14 mouse cellular contexts compared by ENCODE assay signal in genomic region chr12:102324156-102324885, GRCm38 (mm10). TPM values are rescaled to one million over a fixed set of nuclear protein-coding genes. Genes with fewer than 3 reads are reported as not detected.
A peak's percentile ranks its signal among the peaks of the same experiment; 100 is the strongest.
DNase-seq lines count a peak whose midpoint lies in the region; ATAC-seq and TF ChIP-seq lines count a peak whose summit lies in the region.
"Had no signal": no experiment of that assay in that cellular context is flagged by ENCODE, and none has a peak within 500 bp of the region (broad histone marks: within the 10 kb centered on the region; RNA-seq: fewer than 3 reads in every experiment).

No protein-coding gene starts in this region.

- H3K4me2 ChIP-seq in heart, embryonic 11.5 days, result no peak overlapping the region
- H3K4me2 ChIP-seq in lung, postnatal 0 days (replicated peaks; ENCODE audit: low read depth, low read length), result no peak overlapping the region
- H3K4me2 ChIP-seq in heart, embryonic 14.5 days (ENCODE audit: low read length), result no peak overlapping the region
- H3K4me2 ChIP-seq in stomach, embryonic 15.5 days, result no peak overlapping the region
- H3K4me2 ChIP-seq: forebrain, embryonic 13.5 days had no signal

- H3K9ac ChIP-seq in heart, embryonic 11.5 days (ENCODE audit: low read depth, low read length), result no peak overlapping the region
- H3K9ac ChIP-seq in lung, postnatal 0 days (replicated peaks; ENCODE audit: low read depth), result no peak overlapping the region
- no peak overlapping the region for H3K9ac ChIP-seq in heart, embryonic 14.5 days (ENCODE audit: low read length)
- H3K9ac ChIP-seq in stomach, embryonic 15.5 days, result no peak overlapping the region
- H3K9ac ChIP-seq: forebrain, embryonic 13.5 days had no signal

- H3K27ac ChIP-seq in heart, embryonic 11.5 days (ENCODE audit: low read depth, low read length), result 0 out of 2 replicates have a peak overlapping the region, but pooled peaks have one; percentile 10
- peak overlapping the region; percentile 82 for H3K27ac ChIP-seq in lung, postnatal 0 days (ENCODE audit: low read length)
- peak overlapping the region; percentile 31 to 70; a peak in 3 of 4 replicates for H3K27ac ChIP-seq in heart, embryonic 14.5 days (replicated peaks in 1 of 2; ENCODE audit: control insufficient read depth in 1 of 2, insufficient read depth in 1 of 2, low read depth in 2 of 2, low read length in 2 of 2)
- H3K27ac ChIP-seq in stomach, embryonic 15.5 days, result peak overlapping the region; percentile 67
- H3K27ac ChIP-seq in layer of hippocampus, adult 2 months, result no peak overlapping the region
- H3K27ac ChIP-seq: forebrain, embryonic 13.5 days; hindbrain, embryonic 10.5 days had no signal

- no peaks in the 10 kb centered on the region for H3K9me3 ChIP-seq in heart, embryonic 11.5 days (replicated peaks; ENCODE audit: control insufficient read depth, low read length)
- H3K9me3 ChIP-seq in lung, postnatal 0 days (ENCODE audit: low read length), result no peaks in the 10 kb centered on the region
- no peaks in the 10 kb centered on the region for H3K9me3 ChIP-seq in heart, embryonic 14.5 days (ENCODE audit: control insufficient read depth, low read length)
- H3K9me3 ChIP-seq in stomach, embryonic 15.5 days, result no peaks in the 10 kb centered on the region
- H3K9me3 ChIP-seq: forebrain, embryonic 13.5 days; hindbrain, embryonic 10.5 days had no signal

- TF ChIP-seq EP300 in lung, postnatal 0 days (IDR thresholded peaks at IDR 0.05), result no peak

- H3K27me3 ChIP-seq in heart, embryonic 11.5 days (ENCODE audit: control insufficient read depth, insufficient read depth, low read length), result no peaks in the 10 kb centered on the region
- no peaks in the 10 kb centered on the region for H3K27me3 ChIP-seq in lung, postnatal 0 days (replicated peaks; ENCODE audit: insufficient read depth, low read length)
- H3K27me3 ChIP-seq in heart, embryonic 14.5 days (ENCODE audit: control insufficient read depth, insufficient read depth, low read length), result no peaks in the 10 kb centered on the region
- H3K27me3 ChIP-seq in stomach, embryonic 15.5 days (replicated peaks), result no peaks in the 10 kb centered on the region
- H3K27me3 ChIP-seq: forebrain, embryonic 13.5 days had no signal

- no peak overlapping the region for H3K4me3 ChIP-seq in heart, embryonic 11.5 days (ENCODE audit: low read depth, low read length)
- no peak overlapping the region for H3K4me3 ChIP-seq in lung, postnatal 0 days (ENCODE audit: low read depth, low read length)
- no peak overlapping the region for H3K4me3 ChIP-seq in heart, embryonic 14.5 days (ENCODE audit: control insufficient read depth in 1 of 2, insufficient read depth in 1 of 2, low read depth in 1 of 2, low read length in 2 of 2)
- no peak overlapping the region for H3K4me3 ChIP-seq in stomach, embryonic 15.5 days (replicated peaks)
- no peak overlapping the region for H3K4me3 ChIP-seq in layer of hippocampus, adult 2 months
- H3K4me3 ChIP-seq: forebrain, embryonic 13.5 days; hindbrain, embryonic 10.5 days had no signal

- TF ChIP-seq CTCF in lung, postnatal 0 days (IDR thresholded peaks at IDR 0.05), result no peak
- TF ChIP-seq CTCF in layer of hippocampus, adult 2 months (conservative IDR thresholded peaks at IDR 0.05), result no peak

- H3K36me3 ChIP-seq in heart, embryonic 11.5 days (ENCODE audit: control insufficient read depth, insufficient read depth, low read length), result no peaks in the 10 kb centered on the region
- peaks cover 5% of the 10 kb centered on the region; the same call in 1 of the 2 replicates for H3K36me3 ChIP-seq in lung, postnatal 0 days (ENCODE audit: insufficient read depth, low read length)
- peaks cover 22% of the 10 kb centered on the region for H3K36me3 ChIP-seq in heart, embryonic 14.5 days (ENCODE audit: control insufficient read depth, insufficient read depth, low read length)
- no peaks in the 10 kb centered on the region for H3K36me3 ChIP-seq in stomach, embryonic 15.5 days
- H3K36me3 ChIP-seq: hindbrain, embryonic 10.5 days had no signal

- H3K4me1 ChIP-seq in heart, embryonic 11.5 days (ENCODE audit: control insufficient read depth, insufficient read depth, low read length), result peaks cover 7% of the 10 kb centered on the region
- peaks cover 25% of the 10 kb centered on the region; the same call in 1 of the 2 replicates for H3K4me1 ChIP-seq in lung, postnatal 0 days (ENCODE audit: insufficient read depth, low read depth, low read length)
- peaks cover 3 to 21% of the 10 kb centered on the region in 2 experiments; a peak in 3 of 4 replicates for H3K4me1 ChIP-seq in heart, embryonic 14.5 days (ENCODE audit: control insufficient read depth in 2 of 2, insufficient read depth in 2 of 2, low read length in 2 of 2)
- H3K4me1 ChIP-seq in stomach, embryonic 15.5 days, result peaks cover 8% of the 10 kb centered on the region
- H3K4me1 ChIP-seq: forebrain, embryonic 13.5 days; hindbrain, embryonic 10.5 days had no signal

- no peak for DNase-seq in heart, postnatal 4 days
- peak; percentile 64 for DNase-seq in lung, postnatal 0 days (ENCODE audit: low spot score)
- no peak for DNase-seq in lung, postnatal 14 days
- no peak for DNase-seq in layer of hippocampus, adult 2 months (ENCODE audit: low spot score in 2 of 2)
- DNase-seq in thymus, adult 18-20 months, result no peak
- DNase-seq: cerebellum, adult 18-20 months; liver; right cerebral cortex, postnatal 4 days had no signal

- 79% methylated on average over 6 of the region's 6 CpGs for WGBS in heart, embryonic 11.5 days (ENCODE audit: insufficient replicate concordance)
- WGBS in lung, postnatal 0 days, result 46% methylated on average over 6 of the region's 6 CpGs
- 68% methylated on average over 6 of the region's 6 CpGs for WGBS in heart, embryonic 14.5 days
- 51% methylated on average over 6 of the region's 6 CpGs for WGBS in stomach, embryonic 15.5 days

- ATAC-seq in heart, embryonic 11.5 days (replicated peaks; ENCODE audit: insufficient number of reproducible peaks, low FRiP score, low TSS enrichment), result no peak
- ATAC-seq in lung, postnatal 0 days, result peak; percentile 23
- no peak for ATAC-seq in heart, embryonic 14.5 days (ENCODE audit: insufficient number of reproducible peaks, insufficient read depth, low FRiP score, low read depth)
- 0 out of 2 replicates have a peak, but pooled peaks have one; percentile 13 for ATAC-seq in stomach, embryonic 15.5 days (ENCODE audit: insufficient read depth, low FRiP score, low read depth)
- ATAC-seq: activated CD4-positive, CD25-positive, alpha-beta regulatory T cell, adult 4 months; forebrain, embryonic 13.5 days had no signal

RNA-seq across cellular contexts. Expression of gene Rin3, which starts 41.5 kb away (rescaled TPM):
- 8.8 and 10.2 TPM in 2 replicates for polyA plus RNA-seq in heart, embryonic 11.5 days (2014; fragmentation: Nextera tagmentation; extraction: Ambion mirVana)
- total RNA-seq in heart, postnatal 4 days (2021), result 10 to 100 TPM; 21.1 to 21.5 TPM
- polyA plus RNA-seq in lung, postnatal 0 days (2015; fragmentation: Nextera tagmentation; extraction: Ambion mirVana), result 17.7 and 19.3 TPM in 2 replicates
- polyA plus RNA-seq in heart, embryonic 14.5 days (2014; fragmentation: Nextera tagmentation; extraction: Ambion mirVana), result 11.7 and 11.8 TPM in 2 replicates
- 10.5 TPM in 2 replicates for polyA plus RNA-seq in stomach, embryonic 15.5 days (2015; fragmentation: Nextera tagmentation; extraction: Ambion mirVana)
- 1 to 10 TPM; 3.2 to 4.3 TPM for total RNA-seq in layer of hippocampus, adult 2 months (2021)

Comparison
In these comparisons a context has a peak if more than half of its experiments do, and no peak if none do; other contexts are left out.
1. ATAC-seq: peak in lung, postnatal 0 days (single experiment) and stomach, embryonic 15.5 days (single experiment); none in heart, embryonic 11.5 days (single experiment) and heart, embryonic 14.5 days (single experiment).